Mouse (Mus musculus) MEL (cell line): ENCODE data around the gene Slc2a3. TPM values are rescaled to one million over a fixed set of nuclear protein-coding genes. Genes with fewer than 3 reads are reported as not detected.

Experiments used
- DNase-seq: peaks from one replicate; pipeline ENCODE4 v3.0.0; 2011; ENCODE audit warnings: low read depth, low spot score
- H3K27ac ChIP-seq: 2 replicates; pipeline ENCODE4 v1.5.1; 2012; ENCODE audit warnings: low read depth, mild to moderate bottlenecking, control low read depth, low read length, moderate library complexity; ENCODE audit not compliant: control insufficient read depth
- H3K27me3 ChIP-seq, 2 experiments: fragments of 150-350 bp in 1 of 2; sonication (generic) in 1 of 2; 2 replicates each; pipeline ENCODE4 v1.6.1; 2012; ENCODE audit warnings: low read length in 2 of 2, mild to moderate bottlenecking in 2 of 2, improper control_type of control experiment in 1 of 2, moderate library complexity in 1 of 2; ENCODE audit not compliant: insufficient read depth in 2 of 2, control insufficient read depth in 1 of 2
- H3K36me3 ChIP-seq, 2 experiments: 2 replicates each; pipeline ENCODE4 v1.6.1; 2012 to 2014; ENCODE audit warnings: low read length in 2 of 2, improper control_type of control experiment in 1 of 2, inconsistent platforms in 1 of 2, mild to moderate bottlenecking in 1 of 2; ENCODE audit not compliant: insufficient read depth in 2 of 2, control insufficient read depth in 1 of 2
- H3K4me1 ChIP-seq, 2 experiments: fragments of 150-350 bp in 1 of 2; sonication (generic) in 1 of 2; 2 replicates each; pipeline ENCODE4 v1.6.1; 2012; ENCODE audit warnings: low read length in 2 of 2, improper control_type of control experiment in 1 of 2, mild to moderate bottlenecking in 1 of 2; ENCODE audit not compliant: insufficient read depth in 2 of 2, control insufficient read depth in 1 of 2
- H3K4me3 ChIP-seq, 2 experiments: fragments of 150-350 bp in 1 of 2; sonication (generic) in 1 of 2; 2 replicates each; pipeline ENCODE4 v1.5.1; 2012; ENCODE audit warnings: low read depth in 2 of 2, low read length in 2 of 2, mild to moderate bottlenecking in 2 of 2, moderate library complexity in 2 of 2, control low read depth in 1 of 2, improper control_type of control experiment in 1 of 2; ENCODE audit not compliant: control insufficient read depth in 1 of 2, insufficient read depth in 1 of 2
- H3K79me2 ChIP-seq: 2 replicates; pipeline ENCODE4 v1.6.1; 2012; ENCODE audit warnings: mild to moderate bottlenecking, low read length, moderate library complexity; ENCODE audit not compliant: control insufficient read depth, poor library complexity, insufficient read depth
- H3K9ac ChIP-seq: 2 replicates; pipeline ENCODE4 v1.6.1; 2012; ENCODE audit warnings: low read depth, mild to moderate bottlenecking, control low read depth, low read length, moderate library complexity; ENCODE audit not compliant: control insufficient read depth, poor library complexity, severe bottlenecking
- H3K9me3 ChIP-seq: fragments of 150-350 bp; sonication (generic); replicated peaks from 2 replicates; pipeline ENCODE4 v1.6.1; 2012; ENCODE audit warnings: mild to moderate bottlenecking, low read length, improper control_type of control experiment, moderate library complexity; ENCODE audit not compliant: insufficient read depth
- BHLHE40 ChIP-seq: IDR thresholded peaks from 2 replicates; pipeline ENCODE4 v1.6.1; 2012; ENCODE audit warnings: low read depth, mild to moderate bottlenecking, inconsistent platforms, low read length, improper control_type of control experiment, borderline replicate concordance
- CHD1 ChIP-seq: IDR thresholded peaks from 2 replicates; pipeline ENCODE4 v1.6.1; 2012; ENCODE audit warnings: low read depth, mild to moderate bottlenecking, inconsistent platforms, low read length, improper control_type of control experiment
- ELF1 ChIP-seq: IDR thresholded peaks from 2 replicates; pipeline ENCODE4 v1.6.1; 2014; ENCODE audit warnings: low read depth, mild to moderate bottlenecking, inconsistent platforms, low read length, improper control_type of control experiment, moderate library complexity
- EP300 ChIP-seq, 2 experiments: IDR thresholded peaks; 2 replicates each; pipeline ENCODE4 v1.6.1; 2011; ENCODE audit warnings: improper control_type of control experiment in 2 of 2, low read length in 2 of 2, low read depth in 1 of 2, mild to moderate bottlenecking in 1 of 2
- ETS1 ChIP-seq: IDR thresholded peaks from 2 replicates; pipeline ENCODE4 v1.6.1; 2012; ENCODE audit warnings: low read depth, mild to moderate bottlenecking, inconsistent platforms, low read length, improper control_type of control experiment, moderate library complexity
- JUND ChIP-seq: IDR thresholded peaks from 2 replicates; pipeline ENCODE4 v1.6.1; 2011; ENCODE audit warnings: low read depth, mild to moderate bottlenecking, improper control_type of control experiment, low read length
- KAT2A ChIP-seq: conservative IDR thresholded peaks from 2 replicates; pipeline ENCODE4 v1.6.1; 2012; ENCODE audit warnings: low read depth, low read length, improper control_type of control experiment, inconsistent platforms
- MAX ChIP-seq: IDR thresholded peaks from 2 replicates; pipeline ENCODE4 v1.6.1; 2011; ENCODE audit warnings: low read length, improper control_type of control experiment
- MAZ ChIP-seq: IDR thresholded peaks from 2 replicates; pipeline ENCODE4 v1.6.1; 2012; ENCODE audit warnings: low read depth, mild to moderate bottlenecking, inconsistent platforms, low read length, improper control_type of control experiment
- MXI1 ChIP-seq: IDR thresholded peaks from 2 replicates; pipeline ENCODE4 v1.6.1; 2011; ENCODE audit warnings: mild to moderate bottlenecking, low read depth, low read length, improper control_type of control experiment
- MYB ChIP-seq: IDR thresholded peaks from 2 replicates; pipeline ENCODE4 v1.6.1; 2011; ENCODE audit warnings: mild to moderate bottlenecking, low read depth, low read length, improper control_type of control experiment
- NELFE ChIP-seq: IDR thresholded peaks from 2 replicates; pipeline ENCODE4 v1.6.1; 2011; ENCODE audit warnings: low read depth, low read length, improper control_type of control experiment
- NRF1 ChIP-seq: IDR thresholded peaks from 2 replicates; pipeline ENCODE4 v1.6.1; 2014; ENCODE audit warnings: low read depth, mild to moderate bottlenecking, inconsistent platforms, low read length, improper control_type of control experiment, moderate library complexity; ENCODE audit not compliant: poor library complexity, insufficient read depth, severe bottlenecking
- POLR2A ChIP-seq, 2 experiments: IDR thresholded peaks; 2 replicates each; pipeline ENCODE4 v1.6.1; 2011 to 2012; ENCODE audit warnings: low read length in 2 of 2, mild to moderate bottlenecking in 2 of 2, control low read depth in 1 of 2, improper control_type of control experiment in 1 of 2, low read depth in 1 of 2, moderate library complexity in 1 of 2; ENCODE audit not compliant: control insufficient read depth in 1 of 2, insufficient read depth in 1 of 2, poor library complexity in 1 of 2
- RAD21 ChIP-seq: IDR thresholded peaks from 2 replicates; pipeline ENCODE4 v1.6.1; 2011; ENCODE audit warnings: mild to moderate bottlenecking, low read depth, low read length, improper control_type of control experiment
- SIN3A ChIP-seq: IDR thresholded peaks from 2 replicates; pipeline ENCODE4 v1.6.1; 2012; ENCODE audit warnings: low read length, improper control_type of control experiment, inconsistent platforms
- TAL1 ChIP-seq: IDR thresholded peaks from 2 replicates; pipeline ENCODE4 v1.6.1; 2012; ENCODE audit warnings: mild to moderate bottlenecking, inconsistent platforms, low read length, moderate library complexity, mixed read lengths
- TBP ChIP-seq: IDR thresholded peaks from 2 replicates; pipeline ENCODE4 v1.8.0; 2011; ENCODE audit warnings: low read depth, low read length, improper control_type of control experiment
- USF1 ChIP-seq: IDR thresholded peaks from 2 replicates; pipeline ENCODE4 v1.6.1; 2014; ENCODE audit warnings: low read depth, mild to moderate bottlenecking, inconsistent platforms, low read length, improper control_type of control experiment, moderate library complexity
- USF2 ChIP-seq, 2 experiments: IDR thresholded peaks; 2 replicates each; pipeline ENCODE4 v1.6.1; 2011 to 2012; ENCODE audit warnings: improper control_type of control experiment in 2 of 2, low read length in 2 of 2, borderline replicate concordance in 1 of 2, inconsistent platforms in 1 of 2, low read depth in 1 of 2, mild to moderate bottlenecking in 1 of 2; ENCODE audit not compliant: insufficient read depth in 1 of 2
- ZC3H11A ChIP-seq: IDR thresholded peaks from 2 replicates; pipeline ENCODE4 v1.6.1; 2012; ENCODE audit warnings: low read depth, mild to moderate bottlenecking, inconsistent platforms, low read length, improper control_type of control experiment
- ZMIZ1 ChIP-seq: IDR thresholded peaks from 2 replicates; pipeline ENCODE4 v1.6.1; 2012; ENCODE audit warnings: low read depth, mild to moderate bottlenecking, inconsistent platforms, low read length, improper control_type of control experiment, moderate library complexity
- ZNF384 ChIP-seq: IDR thresholded peaks from 2 replicates; pipeline ENCODE4 v1.6.1; 2012; ENCODE audit warnings: low read depth, mild to moderate bottlenecking, inconsistent platforms, low read length, improper control_type of control experiment
- polyA plus RNA-seq, 2 experiments: library from polyadenylated mRNA; stranded (reverse) in 1 of 2; unstranded in 1 of 2; fragments of >175 nt in 1 of 2; fragments of >200 nt in 1 of 2; gene quantifications; 2 replicates each; pipeline versions ENCODE4 v1.2.1 to v1.2.4; 2012; ENCODE audit warnings: low replicate concordance in 2 of 2, low read depth in 1 of 2; ENCODE audit not compliant: insufficient read length in 2 of 2, insufficient read depth in 1 of 2, missing spikeins in 1 of 2
- total RNA-seq: library from RNA; depleted of rRNA; stranded (reverse); fragments of 300-350 nt; gene quantifications from 2 replicates; pipeline ENCODE4 v1.2.3, GENCODE M21; 2012

The Slc2a3 gene
- total and polyA plus RNA-seq, 3 experiments: 78.4 to 93.4 TPM; not detected in 1

GRCm38 (mm10) chr6:122707036-122707800, 94.2 kb downstream of the Slc2a3 start, which contains the start of gene Nanog:
Gene Nanog, plus strand, starts transcription at chr6:122707489.
- no peaks in the 10 kb centered on the region for H3K36me3 ChIP-seq
- no peak within 1 kb of the TSS for H3K27ac ChIP-seq
- no peak within 1 kb of the TSS for H3K4me3 ChIP-seq
- DNase-seq: no peak
- TF ChIP-seq MXI1 (no peak), ZMIZ1 (no peak), NELFE (no peak), ZNF384 (no peak), ETS1 (no peak), USF2 (IDR thresholded peaks at IDR 0.05; ENCODE audit: borderline replicate concordance in 1 of 2, insufficient read depth in 1 of 2, low read depth in 1 of 2, low read length in 2 of 2) (no peak), TAL1 (no peak), RAD21 (no peak), MAZ (no peak)
- no peaks in the 10 kb centered on the region for H3K4me1 ChIP-seq
- no peaks in the 10 kb centered on the region for H3K9me3 ChIP-seq
- no peak within 1 kb of the TSS for H3K9ac ChIP-seq
- H3K79me2 ChIP-seq: no peaks in the 10 kb centered on the region
- H3K27me3 ChIP-seq: peaks cover 4 to 6% of the 10 kb centered on the region in 2 experiments; a peak in 3 of 4 replicates

- TF ChIP-seq USF2 (IDR thresholded peaks at IDR 0.05; ENCODE audit: borderline replicate concordance in 1 of 2, insufficient read depth in 1 of 2, low read depth in 1 of 2, low read length in 2 of 2): no peak
- peaks cover 4 to 6% of the 10 kb centered on the region in 2 experiments; a peak in 3 of 4 replicates for H3K27me3 ChIP-seq
- no peak overlapping the region for H3K4me3 ChIP-seq
- no peak overlapping the region for H3K9ac ChIP-seq
- no peak overlapping the region for H3K27ac ChIP-seq
- H3K79me2 ChIP-seq: no peaks in the 10 kb centered on the region
- H3K4me1 ChIP-seq: no peaks in the 10 kb centered on the region
- no peaks in the 10 kb centered on the region for H3K9me3 ChIP-seq
- no peaks in the 10 kb centered on the region for H3K36me3 ChIP-seq
- no peak for DNase-seq
Measured at GRCm38 (mm10) chr6:122706337-122706840, 95.1 kb downstream of the Slc2a3 start.

- no peak for DNase-seq
- Histone ChIP-seq H3K79me2 (no peaks in the 10 kb centered on the region), H3K9ac (no peak overlapping the region)
Measured at GRCm38 (mm10) chr6:122703706-122704105, 97.7 kb downstream of the Slc2a3 start.

More at GRCm38 (mm10) chr6:122703706-122704105, 97.7 kb downstream of the Slc2a3 start:
- H3K4me3 ChIP-seq: no peak overlapping the region
- TF ChIP-seq TBP (no peak), NRF1 (no peak), KAT2A (no peak), EP300 (IDR thresholded peaks at IDR 0.05; ENCODE audit: low read depth in 1 of 2, low read length in 2 of 2) (no peak), SIN3A (no peak), MXI1 (no peak), MAX (no peak), MYB (no peak), ZC3H11A (no peak), BHLHE40 (no peak), CHD1 (no peak), POLR2A (IDR thresholded peaks at IDR 0.05; ENCODE audit: control insufficient read depth in 1 of 2, insufficient read depth in 1 of 2, low read depth in 1 of 2, low read length in 2 of 2, poor library complexity in 1 of 2) (no peak), JUND (no peak), ELF1 (no peak), USF2 (IDR thresholded peaks at IDR 0.05; ENCODE audit: borderline replicate concordance in 1 of 2, insufficient read depth in 1 of 2, low read depth in 1 of 2, low read length in 2 of 2) (no peak), RAD21 (no peak), NELFE (no peak), USF1 (no peak)
- H3K36me3 ChIP-seq: no peaks in the 10 kb centered on the region
- no peak overlapping the region for H3K27ac ChIP-seq
- H3K9me3 ChIP-seq: no peaks in the 10 kb centered on the region
- no peaks in the 10 kb centered on the region for H3K4me1 ChIP-seq
- H3K27me3 ChIP-seq: peaks cover 4 to 6% of the 10 kb centered on the region in 2 experiments; a peak in 3 of 4 replicates
